Mouse (Mus musculus) thymus, adult 2 months (tissue): Measurements from ENCODE around the gene Park7.

Experiments used
- CTCF ChIP-seq: fragments of 200-500 bp; IDR thresholded peaks from 2 replicates; pipeline ENCODE4 v1.5.1; 2012; ENCODE audit warnings: mild to moderate bottlenecking, control low read depth, low read length, moderate library complexity, borderline replicate concordance; ENCODE audit not compliant: control insufficient read depth, poor library complexity, insufficient read depth; ENCODE audit errors: extremely low read depth
- POLR2A ChIP-seq: fragments of 200-500 bp; IDR thresholded peaks from 2 replicates; pipeline ENCODE4 v1.6.1; 2012; ENCODE audit warnings: mild to moderate bottlenecking, low read length, control low read depth, moderate library complexity; ENCODE audit not compliant: control insufficient read depth, poor library complexity, insufficient read depth; ENCODE audit errors: extremely low read depth

GRCm38 (mm10) chr4:150872681-150873080 lies 41.6 kb downstream of the Park7 start:
- TF ChIP-seq CTCF (no peak), POLR2A (no peak)
